Mouse (Mus musculus) kidney, embryonic 16.5 days (tissue): ENCODE data around the gene Wapl. TPM values are rescaled to one million over a fixed set of nuclear protein-coding genes. Genes with fewer than 3 reads are reported as not detected.
A peak's percentile ranks its signal among the peaks of the same experiment; 100 is the strongest.

ENCODE experiments used
- ATAC-seq: fragments of 200-750 bp; cut with Nextera tagmentation; 2 replicates; pipeline ENCODE4 v1.8.0; 2017; ENCODE audit warnings: moderate TSS enrichment; ENCODE audit not compliant: low FRiP score, low TSS enrichment
- H3K27ac ChIP-seq: fragments of 300-500 bp; sonication (generic); 2 replicates; pipeline ENCODE4 v1.5.1; 2014; ENCODE audit warnings: low read length
- H3K27me3 ChIP-seq: fragments of 300-500 bp; sonication (generic); 2 replicates; pipeline ENCODE4 v1.6.1; 2014; ENCODE audit warnings: low read length, control low read depth, mixed read lengths; ENCODE audit not compliant: insufficient read depth
- H3K36me3 ChIP-seq: fragments of 300-500 bp; sonication (generic); 2 replicates; pipeline ENCODE4 v1.6.1; 2014; ENCODE audit warnings: low read length, control low read depth, mixed read lengths; ENCODE audit not compliant: insufficient read depth
- H3K4me1 ChIP-seq: fragments of 300-500 bp; sonication (generic); 2 replicates; pipeline ENCODE4 v1.6.1; 2014; ENCODE audit warnings: low read length, control low read depth, mixed read lengths; ENCODE audit not compliant: insufficient read depth
- H3K4me2 ChIP-seq: fragments of 300-500 bp; sonication (generic); replicated peaks from 2 replicates; pipeline ENCODE4 v1.6.1; 2014; ENCODE audit warnings: low read depth, low read length
- H3K4me3 ChIP-seq: fragments of 300-500 bp; sonication (generic); 2 replicates; pipeline ENCODE4 v1.5.1; 2014; ENCODE audit warnings: mild to moderate bottlenecking, low read length
- H3K9ac ChIP-seq: fragments of 300-500 bp; sonication (generic); replicated peaks from 2 replicates; pipeline ENCODE4 v1.6.1; 2014; ENCODE audit warnings: low read length
- H3K9me3 ChIP-seq: fragments of 300-500 bp; sonication (generic); 2 replicates; pipeline ENCODE4 v1.6.1; 2016; ENCODE audit warnings: low read length, control low read depth
- WGBS: fragments of 180-500 bp; shearing (Covaris S2); extraction: QIAGEN DNeasy Blood & Tissue Kit; methylation state at CpG from one replicate; pipeline ENCODE4 v1.1.7; 2014; 5-methylcytosine and 5-hydroxymethylcytosine counted together
- polyA plus RNA-seq: library from polyadenylated mRNA; unstranded; fragments of >200 nt; fragmentation: Nextera tagmentation; extraction: Ambion mirVana; gene quantifications from 2 replicates; pipeline ENCODE4 v1.2.1, GENCODE M21; 2015

The Wapl gene
- polyA plus RNA-seq, 1 experiment from 2014 or later: 20.8 TPM

GRCm38 (mm10) chr14:34769021-34769566, 95.4 kb downstream of the Wapl start:
- peak; percentile 58 for ATAC-seq
- H3K4me2 ChIP-seq: peak overlapping the region; percentile 96
- H3K4me3 ChIP-seq: peak overlapping the region; percentile 53
- H3K4me1 ChIP-seq: peaks cover 17% of the 10 kb centered on the region
- H3K9ac ChIP-seq: peak overlapping the region; percentile 70
- H3K27me3 ChIP-seq: peaks cover 7% of the 10 kb centered on the region
- no peaks in the 10 kb centered on the region for H3K36me3 ChIP-seq
- under 1% methylated on average over 36 of the region's 36 CpGs for WGBS
- no peaks in the 10 kb centered on the region for H3K9me3 ChIP-seq
- no peak overlapping the region for H3K27ac ChIP-seq

GRCm38 (mm10) chr14:34769567-34770158, 95.9 kb downstream of the Wapl start:
- H3K4me1 ChIP-seq: peaks cover 13% of the 10 kb centered on the region
- no peaks in the 10 kb centered on the region for H3K36me3 ChIP-seq
- no peak overlapping the region for H3K27ac ChIP-seq
- H3K9me3 ChIP-seq: no peaks in the 10 kb centered on the region
- peak overlapping the region; percentile 96 for H3K4me2 ChIP-seq
- WGBS: 17% methylated on average over 32 of the region's 32 CpGs
- H3K27me3 ChIP-seq: peaks cover 7% of the 10 kb centered on the region
- peak overlapping the region; percentile 53 for H3K4me3 ChIP-seq
- H3K9ac ChIP-seq: peak overlapping the region; percentile 70
- peak; percentile 60 for ATAC-seq

- Histone ChIP-seq H3K27ac (no peak overlapping the region), H3K4me1 (peaks cover 13% of the 10 kb centered on the region), H3K4me3 (no peak overlapping the region), H3K9ac (no peak overlapping the region), H3K4me2 (no peak overlapping the region), H3K27me3 (peaks cover 7% of the 10 kb centered on the region), H3K36me3 (no peaks in the 10 kb centered on the region), H3K9me3 (no peaks in the 10 kb centered on the region)
- WGBS: 86% methylated on average over 6 of the region's 6 CpGs
- ATAC-seq: no peak
These were observed 96.7 kb downstream of the Wapl start for GRCm38 (mm10) chr14:34770467-34770866.

- no peaks in the 10 kb centered on the region for H3K36me3 ChIP-seq
- no peaks in the 10 kb centered on the region for H3K9me3 ChIP-seq
- no peak overlapping the region for H3K27ac ChIP-seq
- no peak for ATAC-seq
- peaks cover 7% of the 10 kb centered on the region for H3K27me3 ChIP-seq
- H3K9ac ChIP-seq: no peak overlapping the region
- peaks cover 13% of the 10 kb centered on the region for H3K4me1 ChIP-seq
- H3K4me2 ChIP-seq: no peak overlapping the region
- WGBS: 22% methylated on average over 9 of the region's 9 CpGs
- no peak overlapping the region for H3K4me3 ChIP-seq
These were observed 97.9 kb downstream of the Wapl start for GRCm38 (mm10) chr14:34771601-34772000.

- ATAC-seq: no peak
- H3K9ac ChIP-seq: no peak overlapping the region
- no peak overlapping the region for H3K27ac ChIP-seq
- 62% methylated on average over 7 of the region's 7 CpGs for WGBS
- no peak overlapping the region for H3K4me3 ChIP-seq
- H3K27me3 ChIP-seq: peaks cover 7% of the 10 kb centered on the region
- no peaks in the 10 kb centered on the region for H3K36me3 ChIP-seq
- H3K4me2 ChIP-seq: no peak overlapping the region
- H3K4me1 ChIP-seq: peaks cover 13% of the 10 kb centered on the region
- H3K9me3 ChIP-seq: no peaks in the 10 kb centered on the region
These were observed 98.4 kb downstream of the Wapl start for GRCm38 (mm10) chr14:34772132-34772531.

- H3K9me3 ChIP-seq: no peaks in the 10 kb centered on the region
- H3K9ac ChIP-seq: no peak overlapping the region
- H3K36me3 ChIP-seq: no peaks in the 10 kb centered on the region
- H3K4me3 ChIP-seq: no peak overlapping the region
- H3K4me1 ChIP-seq: peaks cover 10% of the 10 kb centered on the region
- ATAC-seq: no peak
- H3K27me3 ChIP-seq: peaks cover 7% of the 10 kb centered on the region
- H3K4me2 ChIP-seq: no peak overlapping the region
- no peak overlapping the region for H3K27ac ChIP-seq
- 82% methylated on average over 3 of the region's 3 CpGs for WGBS
These were observed 100.0 kb downstream of the Wapl start for GRCm38 (mm10) chr14:34773681-34774080.

GRCm38 (mm10) chr14:34774231-34774630, 100.5 kb downstream of the Wapl start:
- H3K27me3 ChIP-seq: peaks cover 6% of the 10 kb centered on the region
- H3K9ac ChIP-seq: no peak overlapping the region
- 81% methylated on average over 6 of the region's 6 CpGs for WGBS
- H3K4me1 ChIP-seq: peaks cover 5% of the 10 kb centered on the region
- no peak overlapping the region for H3K4me2 ChIP-seq
- H3K4me3 ChIP-seq: no peak overlapping the region
- no peaks in the 10 kb centered on the region for H3K36me3 ChIP-seq
- no peaks in the 10 kb centered on the region for H3K9me3 ChIP-seq
- H3K27ac ChIP-seq: no peak overlapping the region
- ATAC-seq: no peak

- H3K4me1 ChIP-seq: no peaks in the 10 kb centered on the region
- no peak for ATAC-seq
- no peak overlapping the region for H3K27ac ChIP-seq
- no peak overlapping the region for H3K4me2 ChIP-seq
- no peak overlapping the region for H3K9ac ChIP-seq
- WGBS: 91% methylated on average over 12 of the region's 12 CpGs
- H3K27me3 ChIP-seq: no peaks in the 10 kb centered on the region
- H3K9me3 ChIP-seq: no peaks in the 10 kb centered on the region
- no peak overlapping the region for H3K4me3 ChIP-seq
- H3K36me3 ChIP-seq: no peaks in the 10 kb centered on the region
These were observed 103.1 kb downstream of the Wapl start for GRCm38 (mm10) chr14:34776719-34777385.

- Histone ChIP-seq H3K36me3 (no peaks in the 10 kb centered on the region), H3K4me3 (no peak overlapping the region), H3K27me3 (no peaks in the 10 kb centered on the region), H3K9me3 (no peaks in the 10 kb centered on the region), H3K27ac (no peak overlapping the region), H3K4me1 (no peaks in the 10 kb centered on the region), H3K9ac (no peak overlapping the region), H3K4me2 (no peak overlapping the region)
- peak; percentile 58 for ATAC-seq
- WGBS: 15% methylated on average over 10 of the region's 10 CpGs
These were observed 104.1 kb downstream of the Wapl start for GRCm38 (mm10) chr14:34777810-34778209.

GRCm38 (mm10) chr14:34778760-34779159, 105.0 kb downstream of the Wapl start:
- no peak for ATAC-seq
- WGBS: 82% methylated on average over 7 of the region's 7 CpGs

More at GRCm38 (mm10) chr14:34778760-34779159, 105.0 kb downstream of the Wapl start:
- Histone ChIP-seq H3K9me3 (no peaks in the 10 kb centered on the region), H3K4me2 (no peak overlapping the region), H3K36me3 (no peaks in the 10 kb centered on the region), H3K4me1 (no peaks in the 10 kb centered on the region), H3K27me3 (no peaks in the 10 kb centered on the region), H3K9ac (no peak overlapping the region), H3K4me3 (no peak overlapping the region), H3K27ac (no peak overlapping the region)
